In the genomic region with DNA sequence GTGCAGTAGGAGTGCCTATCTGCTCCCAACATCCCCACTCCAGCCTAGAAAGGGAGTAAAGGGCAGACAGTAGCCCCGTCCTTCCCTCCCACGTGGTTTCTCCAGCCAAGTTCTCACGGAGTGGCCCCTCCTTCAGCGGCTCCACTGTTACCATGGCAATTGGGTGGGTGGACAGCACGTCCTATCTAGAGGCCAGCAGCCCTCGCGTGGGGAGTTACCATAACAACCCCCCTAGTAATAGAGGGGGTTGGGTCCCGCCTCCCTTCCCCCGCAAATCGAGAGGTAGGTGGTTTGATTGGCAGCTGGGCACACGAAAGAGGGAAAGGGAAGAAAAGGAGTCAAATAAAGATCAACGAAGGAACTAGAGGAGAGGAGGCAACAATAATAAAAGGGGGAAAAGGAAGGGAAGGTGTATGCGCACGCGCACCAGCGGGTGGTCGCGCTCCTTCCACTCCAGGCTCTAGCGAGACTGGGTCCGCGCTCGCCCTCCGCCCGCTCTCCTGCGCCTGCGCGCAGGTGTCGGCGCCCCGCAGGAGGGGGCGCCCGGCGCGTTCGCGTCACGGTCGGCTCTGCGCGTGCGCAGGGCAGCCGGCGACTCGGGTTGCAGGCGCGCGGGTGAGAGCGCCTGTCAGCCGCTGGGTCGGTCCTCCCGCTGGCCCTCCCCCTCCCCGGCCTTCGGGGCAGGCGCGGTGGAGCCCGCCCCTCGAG, we compare ENCODE assay signal across 8 mouse cellular contexts. TPM values are rescaled to one million over a fixed set of nuclear protein-coding genes. Genes with fewer than 3 reads are reported as not detected.
A peak's percentile ranks its signal among the peaks of the same experiment; 100 is the strongest.
DNase-seq lines count a peak whose midpoint lies in the region; ATAC-seq and TF ChIP-seq lines count a peak whose summit lies in the region.

A gene (plus strand): TSS at position 595 of the 708 bp plus-strand sequence.

- TF ChIP-seq CTCF in gastrocnemius, adult 2 months (IDR thresholded peaks at IDR 0.05), result peak; percentile 21; the same call in 1 of the 2 replicates

- ATAC-seq in common myeloid progenitor, adult 5-6 weeks (replicated peaks; ENCODE audit: low read depth, poor library complexity, severe bottlenecking), result peak; percentile 60
- ATAC-seq in hindbrain, embryonic 16.5 days, result peak; percentile 96

- intact Hi-C loops in gastrocnemius, adult 2 months (cut with DNase I), result loop anchor here (2.0 kb wide), 1 partner anchor 18 kb away; no protein-coding TSS in a partner anchor

- H3K9ac ChIP-seq in hindbrain, embryonic 16.5 days (ENCODE audit: low read depth, low read length), result peak within 1 kb of the TSS; percentile 97

- peaks cover 2% of the 10 kb centered on the region; the same call in 1 of the 2 replicates for H3K36me3 ChIP-seq in hindbrain, embryonic 16.5 days (ENCODE audit: control insufficient read depth, insufficient read depth, low read length)

- peak; percentile 95 for DNase-seq in ZHBTc4 (ENCODE audit: low read depth, low spot score)
- DNase-seq in gastrocnemius, adult 2 months, result peak; percentile 96
- DNase-seq in left cerebral cortex, adult 11 months (ENCODE audit: low spot score), result peak; percentile 81
- DNase-seq in lung, postnatal 36 days, result peak; percentile 90
- DNase-seq in retina, postnatal 1 day, result peak; percentile 95
- DNase-seq in thymus, postnatal 4 days, result peak; percentile 95

- no peaks in the 10 kb centered on the region for H3K27me3 ChIP-seq in hindbrain, embryonic 16.5 days (replicated peaks; ENCODE audit: control insufficient read depth, insufficient read depth, low read length)

- H3K4me1 ChIP-seq in hindbrain, embryonic 16.5 days (ENCODE audit: control insufficient read depth, insufficient read depth, low read depth, low read length), result peaks cover 33% of the 10 kb centered on the region

- H3K4me3 ChIP-seq in gastrocnemius, adult 2 months, result peak within 1 kb of the TSS; percentile 98
- H3K4me3 ChIP-seq in hindbrain, embryonic 16.5 days (ENCODE audit: low read length), result peak within 1 kb of the TSS; percentile 98

- under 1% methylated on average over 42 of the region's 57 CpGs for WGBS in hindbrain, embryonic 16.5 days

- peak within 1 kb of the TSS; percentile 97 for H3K4me2 ChIP-seq in hindbrain, embryonic 16.5 days (ENCODE audit: low read length)

- H3K27ac ChIP-seq in gastrocnemius, adult 2 months, result peak within 1 kb of the TSS; percentile 97
- H3K27ac ChIP-seq in hindbrain, embryonic 16.5 days (ENCODE audit: low read depth, low read length), result peak within 1 kb of the TSS; percentile 90

- no peaks in the 10 kb centered on the region for H3K9me3 ChIP-seq in hindbrain, embryonic 16.5 days (ENCODE audit: control insufficient read depth, low read length)

RNA-seq across cellular contexts. Expression of the gene that starts here (rescaled TPM):
- total RNA-seq in common myeloid progenitor, adult 5-6 weeks (2017), result 30.8 and 33.5 TPM in 2 replicates
- 10 to 100 TPM; 33.7 to 34.7 TPM for total RNA-seq in gastrocnemius, adult 2 months (2021)
- polyA plus RNA-seq in hindbrain, embryonic 16.5 days (2015; fragmentation: Nextera tagmentation; extraction: Ambion mirVana), result 14.4 and 19.1 TPM in 2 replicates

Comparison
In these comparisons a context has a peak if more than half of its experiments do, and no peak if none do; other contexts are left out.
1. Peak in every context shown above with its lines: DNase-seq, ATAC-seq, H3K4me3 ChIP-seq and H3K27ac ChIP-seq.